Mouse (Mus musculus) cerebellum, adult 11-12 months (tissue): ENCODE data around the gene Arhgef3.

ENCODE experiments used
- DNase-seq: peaks from one replicate; pipeline ENCODE4 v3.0.0; 2022

The Arhgef3 gene

GRCm38 (mm10) chr14:27168387-27168786 is 53.7 kb downstream of the Arhgef3 start:
- no peak for DNase-seq

- no peak for DNase-seq
Measured at GRCm38 (mm10) chr14:27169287-27169686, 54.6 kb downstream of the Arhgef3 start.

GRCm38 (mm10) chr14:27170421-27170820 is 55.7 kb downstream of the Arhgef3 start:
- DNase-seq, result no peak

DNA sequence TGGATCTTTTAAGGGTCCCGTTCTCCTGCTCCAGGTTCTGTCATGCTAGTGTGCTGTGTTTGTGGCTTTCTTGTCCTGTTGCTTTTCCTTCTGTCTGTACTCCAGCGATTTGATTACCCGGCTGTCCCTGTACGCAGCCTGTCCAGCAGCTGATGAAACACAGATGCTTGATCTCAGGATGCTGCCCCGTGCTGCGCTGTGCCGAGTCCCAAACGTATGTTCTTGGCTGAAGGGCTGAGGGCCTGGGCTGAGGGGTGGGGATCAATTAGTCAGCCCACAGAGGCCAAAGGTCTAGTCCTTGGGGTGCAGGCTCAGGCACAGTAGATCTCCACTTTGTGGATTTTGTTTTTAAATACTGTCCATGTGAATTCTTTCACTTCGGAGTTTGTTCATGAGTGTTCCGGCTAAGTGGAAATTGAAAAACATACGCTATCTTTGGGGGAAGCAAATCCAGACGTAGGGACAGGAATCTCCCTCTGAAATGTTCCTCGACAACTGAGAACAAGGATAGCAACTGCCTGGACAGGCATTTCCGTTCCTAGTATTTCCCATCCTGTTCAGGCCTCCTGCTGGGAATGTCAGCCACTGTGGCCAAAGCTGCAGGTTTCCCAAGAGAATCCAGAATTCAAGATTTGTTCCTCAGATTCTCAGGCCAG is 56.6 kb downstream of the Arhgef3 start:
- DNase-seq, result no peak

GRCm38 (mm10) chr14:27173178-27173803 is 58.6 kb downstream of the Arhgef3 start:
- no peak for DNase-seq

DNA sequence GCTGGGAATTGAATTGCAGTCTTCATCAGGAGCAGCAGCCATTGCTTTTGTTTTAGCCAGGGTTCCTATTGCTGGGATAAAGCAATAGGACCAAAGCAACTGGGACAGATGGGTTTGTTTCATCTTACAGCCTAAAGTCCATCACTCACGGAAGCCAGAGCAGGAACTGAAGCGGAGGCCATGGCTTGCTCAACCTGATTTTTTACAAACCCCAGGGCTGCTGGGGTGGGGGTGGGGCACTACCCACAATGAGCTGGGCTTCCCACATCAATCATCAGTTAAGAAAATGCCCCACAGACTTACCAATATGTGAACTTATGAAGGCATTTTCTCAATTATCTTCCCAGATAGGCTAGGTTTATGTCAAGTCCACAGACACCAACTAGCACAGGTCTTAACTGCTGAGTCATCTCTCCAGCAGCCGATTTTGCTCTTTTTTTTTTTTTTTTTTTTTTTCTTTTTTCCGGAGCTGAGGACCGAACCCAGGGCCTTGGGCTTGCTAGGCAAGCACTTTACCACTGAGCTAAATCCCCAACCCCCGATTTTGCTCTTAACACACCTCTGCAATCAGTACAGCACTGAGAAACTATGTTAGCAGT is 59.6 kb downstream of the Arhgef3 start:
- DNase-seq, result no peak

DNA sequence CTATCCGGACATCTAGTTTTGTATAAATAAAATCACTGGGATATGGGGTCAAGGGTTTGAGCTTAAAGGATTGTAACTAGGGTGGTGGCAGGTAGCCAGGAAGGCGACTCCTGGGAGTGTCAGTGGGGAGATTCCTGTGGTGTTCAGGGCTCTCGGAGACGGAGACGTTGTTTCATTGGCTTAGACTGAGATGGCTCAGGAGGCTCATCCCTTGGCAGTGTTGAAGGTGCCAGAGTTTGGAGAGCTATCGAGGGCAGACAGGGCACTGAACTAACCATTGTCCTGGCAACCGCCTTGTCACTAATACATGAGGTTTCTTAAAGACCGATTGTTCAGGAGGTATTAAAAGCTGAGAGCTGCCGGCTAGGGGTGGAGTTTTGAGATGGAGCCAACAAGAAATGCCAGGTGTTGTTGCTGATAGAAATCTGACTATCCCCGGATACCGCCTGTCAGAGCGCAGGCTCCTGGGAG is 60.2 kb downstream of the Arhgef3 start:
- DNase-seq, result no peak

DNA sequence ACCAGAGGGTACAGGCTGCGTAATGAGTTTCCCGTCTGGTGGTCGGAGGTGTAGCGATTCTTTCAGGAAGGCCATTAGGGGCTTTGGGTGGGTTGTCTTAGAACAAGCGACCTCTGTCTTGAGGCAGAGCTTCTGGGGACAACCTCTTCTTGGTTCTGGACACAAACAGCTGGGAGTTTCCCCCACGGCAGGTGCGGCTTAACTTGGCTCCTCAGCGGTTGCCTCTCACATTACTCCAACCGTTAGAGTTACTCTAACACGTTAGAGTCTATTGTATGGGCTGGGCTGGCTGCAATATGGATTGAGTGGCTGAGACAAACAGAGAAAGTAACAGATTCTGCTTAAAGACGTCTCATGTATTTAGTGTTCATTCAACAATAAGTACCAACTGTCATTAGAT is 60.6 kb downstream of the Arhgef3 start:
- DNase-seq, result no peak

- no peak for DNase-seq
Measured at GRCm38 (mm10) chr14:27177800-27178559, 63.3 kb downstream of the Arhgef3 start.

GRCm38 (mm10) chr14:27178560-27178920 is 63.8 kb downstream of the Arhgef3 start:
- no peak for DNase-seq

DNA sequence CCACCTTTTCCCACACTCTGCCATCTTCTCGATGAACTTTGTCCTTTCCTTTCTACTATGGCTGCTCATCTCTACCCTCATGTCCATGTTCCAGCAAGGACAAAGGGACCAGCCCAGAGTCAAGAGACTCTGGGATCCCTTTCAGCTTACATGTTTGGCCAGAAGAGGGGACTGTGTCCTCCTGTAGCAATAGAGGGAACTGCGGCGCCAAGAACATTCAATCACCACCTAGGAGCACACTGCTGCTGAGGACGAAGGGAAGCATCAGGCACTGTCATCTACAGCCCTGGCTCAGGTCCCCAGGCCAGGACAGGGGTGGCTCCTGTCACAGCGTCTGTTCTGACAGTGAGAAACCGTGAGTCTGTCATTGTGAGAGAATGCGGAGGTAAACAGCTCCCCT is 65.1 kb downstream of the Arhgef3 start:
- no peak for DNase-seq

- no peak for DNase-seq
Measured at GRCm38 (mm10) chr14:27182059-27182458, 67.4 kb downstream of the Arhgef3 start.

DNA sequence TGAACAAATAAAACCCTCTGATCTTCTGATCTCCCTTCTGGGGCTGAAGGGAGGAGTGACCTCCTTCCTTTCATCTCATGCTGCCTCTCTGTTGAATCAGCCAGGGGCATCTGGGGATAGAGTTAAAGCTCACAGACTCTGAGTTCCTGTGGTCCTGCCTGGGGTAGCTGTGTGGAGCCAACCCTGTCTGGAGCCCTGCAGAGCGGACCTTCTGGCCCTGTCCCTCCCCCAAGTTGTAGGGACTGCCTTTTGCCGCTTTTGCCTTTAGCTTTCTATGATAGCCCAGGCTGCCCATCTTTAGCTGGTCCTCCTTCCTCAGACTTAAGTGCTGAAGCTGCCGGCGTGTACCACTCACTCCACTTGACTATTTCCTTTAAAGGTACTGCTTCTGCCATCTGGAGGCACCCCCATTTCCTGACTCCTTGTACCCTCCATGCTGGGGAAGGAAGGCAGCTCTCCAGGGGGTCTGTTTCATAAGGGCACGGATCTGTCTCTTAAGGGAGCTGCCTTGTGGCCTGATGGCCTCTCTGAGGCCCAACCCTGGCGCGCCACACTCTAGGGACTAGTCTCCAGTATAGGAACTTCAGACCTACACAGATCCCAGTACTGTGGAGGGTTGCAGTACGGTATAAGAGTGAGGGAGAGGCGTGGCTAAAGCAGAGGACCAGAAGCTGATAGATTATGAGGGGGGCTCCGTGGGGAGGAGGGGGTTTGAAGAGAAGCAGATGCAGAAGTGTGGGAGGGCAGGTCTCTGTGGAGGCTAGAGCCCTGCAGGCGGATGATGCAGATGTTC is 68.1 kb downstream of the Arhgef3 start:
- peak; percentile 45 for DNase-seq

GRCm38 (mm10) chr14:27183501-27184230 is 69.0 kb downstream of the Arhgef3 start:
- DNase-seq, result peak; percentile 28

- no peak for DNase-seq
Measured at GRCm38 (mm10) chr14:27185902-27186301, 71.2 kb downstream of the Arhgef3 start.

DNA sequence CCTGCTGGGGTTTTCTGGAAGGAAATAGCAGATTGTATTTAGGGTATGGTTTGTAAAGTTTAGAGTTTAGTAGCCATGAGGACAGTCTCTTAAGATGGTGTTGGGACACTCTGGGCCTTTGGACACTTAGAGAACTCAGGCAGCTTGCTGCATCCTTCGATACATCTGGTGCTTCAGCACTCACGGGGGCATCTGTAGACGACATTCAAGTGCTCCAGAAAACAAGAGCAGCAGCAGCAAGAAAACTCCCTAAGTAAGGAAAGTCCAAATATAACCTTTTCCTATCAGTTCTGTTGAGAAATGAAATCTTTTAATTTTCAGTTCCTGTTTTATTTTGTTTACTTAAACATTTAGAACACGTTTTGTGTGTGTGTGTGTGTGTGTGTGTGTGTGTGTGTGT is 71.9 kb downstream of the Arhgef3 start:
- no peak for DNase-seq

GRCm38 (mm10) chr14:27187025-27187424 is 72.3 kb downstream of the Arhgef3 start:
- peak; percentile 77 for DNase-seq

DNA sequence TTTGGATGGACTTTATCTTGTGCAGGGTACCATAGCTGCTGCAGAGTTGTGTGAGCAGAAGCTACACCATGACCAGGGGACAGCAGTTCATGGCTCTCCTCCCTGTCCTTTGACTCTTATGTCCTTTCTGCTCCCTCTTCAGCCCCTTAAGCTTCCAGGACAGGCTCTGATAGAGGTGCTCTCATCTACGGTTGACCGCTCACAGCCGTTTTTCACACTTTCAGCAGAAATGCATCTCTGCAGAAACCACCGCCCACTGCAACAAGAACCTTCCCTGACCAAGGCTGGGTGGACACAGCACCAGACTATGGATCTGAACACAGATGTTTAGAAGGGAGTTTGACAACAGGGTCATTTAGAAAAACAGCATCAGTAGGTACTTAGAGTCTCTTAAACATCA is 73.2 kb downstream of the Arhgef3 start:
- DNase-seq, result no peak

- peak; percentile 15 for DNase-seq
Measured at GRCm38 (mm10) chr14:27192450-27192849, 77.8 kb downstream of the Arhgef3 start.

DNA sequence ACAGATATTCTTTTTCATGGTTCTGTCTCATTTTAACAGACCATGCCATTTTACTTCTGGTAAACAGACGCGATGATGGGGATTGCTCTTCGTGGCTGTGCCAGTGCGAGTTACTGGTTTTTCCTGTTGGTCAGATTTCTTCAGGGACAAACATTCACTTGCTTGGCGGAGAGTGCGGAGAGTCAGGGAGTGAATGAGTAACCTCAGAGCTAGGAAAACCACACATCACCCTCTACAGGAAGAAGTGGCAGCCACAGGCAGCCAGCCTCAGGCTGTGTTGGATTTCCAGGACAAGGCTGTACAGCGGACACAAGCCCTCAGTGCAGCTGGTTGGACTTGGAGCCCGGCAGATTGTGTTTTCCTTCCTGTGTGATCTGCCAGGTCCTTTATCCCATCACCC is 82.3 kb downstream of the Arhgef3 start:
- no peak for DNase-seq

- no peak for DNase-seq
Measured at GRCm38 (mm10) chr14:27198490-27199089, 83.9 kb downstream of the Arhgef3 start.

DNA sequence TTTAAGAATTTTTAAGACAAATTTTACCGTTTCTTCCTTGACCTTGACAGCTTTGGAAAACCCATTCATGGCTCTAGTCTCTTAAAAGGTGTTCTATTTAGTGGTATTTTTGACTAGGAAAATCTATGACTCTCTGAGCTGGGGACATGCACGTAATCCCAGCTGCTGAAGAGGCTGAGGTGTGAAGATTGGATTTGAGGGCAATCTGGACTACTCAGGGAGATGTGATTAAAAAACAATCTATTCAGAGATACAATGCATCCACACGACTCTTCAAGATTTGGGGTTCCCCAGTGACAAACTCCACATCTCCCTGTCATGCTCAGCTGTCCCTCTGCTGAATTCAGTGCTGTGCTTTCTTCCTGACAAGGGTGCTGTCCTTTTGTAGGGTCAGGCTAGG is 84.4 kb downstream of the Arhgef3 start:
- no peak for DNase-seq
